Mouse (Mus musculus) kidney, adult 18-20 months (tissue): ENCODE results near the gene Gm49325.
"Not testable (repeated sequence)": the region's sequence is repeated elsewhere in the genome, so short reads cannot be mapped to it uniquely, and the experiment has no call there.

ENCODE experiments used
- DNase-seq: peaks from one replicate; pipeline ENCODE4 v3.0.0; 2021

The Gm49325 gene

DNA sequence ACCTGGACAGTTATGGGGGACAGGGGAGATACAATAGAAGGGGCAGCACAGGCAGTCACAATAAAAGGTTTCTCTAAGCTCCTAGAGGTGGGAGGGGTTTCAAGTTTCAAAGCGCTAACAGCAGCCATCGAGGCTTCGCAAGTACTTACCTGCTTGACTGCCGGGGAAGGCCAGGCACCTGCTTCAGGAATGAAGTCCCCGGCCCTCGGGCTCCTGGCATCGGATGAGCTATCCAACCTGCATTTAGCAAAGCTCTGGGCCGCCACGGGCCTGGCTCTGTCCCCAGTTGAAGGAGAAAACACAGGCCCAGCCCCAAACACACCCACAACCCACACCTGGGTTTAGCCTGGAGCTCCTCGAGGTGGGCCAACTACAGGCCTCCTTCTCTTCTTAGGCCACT, 81.0 kb downstream of the Gm49325 start:
- no peak for DNase-seq

DNA sequence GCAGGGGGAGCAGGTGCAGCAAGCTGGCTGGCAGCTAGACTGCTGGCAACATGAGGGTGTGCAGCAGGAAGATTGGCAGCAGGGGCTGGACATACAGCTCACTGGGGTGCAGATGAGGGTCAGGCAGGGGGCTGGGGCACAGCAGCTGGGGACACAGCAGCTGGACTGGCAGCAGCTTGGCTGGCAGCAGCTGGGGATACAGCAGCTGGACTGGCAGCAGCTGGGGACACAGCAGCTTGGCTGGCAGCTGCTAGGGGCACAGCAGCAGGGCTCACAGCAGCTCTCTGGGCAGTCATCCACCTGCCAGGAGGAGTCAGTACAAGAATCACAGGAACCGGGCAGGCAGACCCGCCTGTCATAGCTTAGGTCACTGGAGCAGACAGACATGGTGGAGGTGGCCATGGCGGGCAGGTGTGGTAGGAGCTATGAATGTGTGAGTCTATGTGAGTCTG, 84.4 kb downstream of the Gm49325 start, which contains the start of gene Gm19402:
Gene Gm19402 (minus strand): TSS at position 402 of the 452 bp plus-strand sequence.
- not testable (repeated sequence) for DNase-seq
